Mouse (Mus musculus): ENCODE measurements at regions not wholly inside any gene's neighbourhood (a gene's known extent, or its start where the extent isn't known, plus 50 kb on each side); places are given as distances from the start of the nearest gene placed in this dataset.

- Histone ChIP-seq H3K4me3 (replicated peaks; ENCODE audit: low read length) (no peak overlapping the region), H3K36me3 (ENCODE audit: insufficient read depth, low read length) (no peaks in the 10 kb centered on the region), H3K27me3 (ENCODE audit: insufficient read depth, low read length) (peaks cover 34% of the 10 kb centered on the region), H3K4me1 (replicated peaks; ENCODE audit: low read depth, low read length) (peaks cover 32% of the 10 kb centered on the region), H3K9me3 (ENCODE audit: low read length) (no peaks in the 10 kb centered on the region)
- TF ChIP-seq POU5F1 (IDR thresholded peaks at IDR 0.05; ENCODE audit: borderline replicate concordance, low read length) (no peak), CTCF (conservative IDR thresholded peaks at IDR 0.05; ENCODE audit: low read length) (peak; percentile 27)
Observed at GRCm38 (mm10) chrX:57923836-57924235, 98.7 kb upstream of the Zic3 start.

DNA sequence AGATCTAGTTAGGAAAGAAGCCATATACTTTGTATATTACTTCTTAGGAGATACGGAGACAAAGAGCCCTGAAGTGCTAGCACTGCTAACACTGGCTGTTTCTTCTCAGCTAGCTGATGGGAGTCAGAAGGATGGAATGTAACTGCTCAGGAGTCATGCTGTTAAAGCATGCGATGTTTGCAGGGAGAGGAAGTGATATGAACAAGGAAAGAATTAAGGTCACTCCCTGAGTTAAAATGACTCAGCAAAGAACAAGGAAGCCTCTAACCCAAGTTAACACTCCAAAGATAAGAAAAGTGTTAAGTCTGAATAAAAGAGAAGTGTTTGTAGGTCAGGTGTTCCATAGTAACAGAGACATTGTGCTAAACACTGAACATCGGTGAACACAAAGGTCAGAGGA, 86.9 kb upstream of the Zic3 start:
- Histone ChIP-seq H3K9me3 (ENCODE audit: low read length) (no peaks in the 10 kb centered on the region), H3K27me3 (ENCODE audit: insufficient read depth, low read length) (no peaks in the 10 kb centered on the region), H3K4me1 (replicated peaks; ENCODE audit: low read depth, low read length) (no peaks in the 10 kb centered on the region), H3K4me3 (replicated peaks; ENCODE audit: low read length) (no peak overlapping the region), H3K36me3 (ENCODE audit: insufficient read depth, low read length) (no peaks in the 10 kb centered on the region)
- TF ChIP-seq NANOG (IDR thresholded peaks at IDR 0.05; ENCODE audit: borderline replicate concordance, low read length) (no peak), CTCF (conservative IDR thresholded peaks at IDR 0.05; ENCODE audit: low read length) (no peak), POU5F1 (IDR thresholded peaks at IDR 0.05; ENCODE audit: borderline replicate concordance, low read length) (no peak)

DNA sequence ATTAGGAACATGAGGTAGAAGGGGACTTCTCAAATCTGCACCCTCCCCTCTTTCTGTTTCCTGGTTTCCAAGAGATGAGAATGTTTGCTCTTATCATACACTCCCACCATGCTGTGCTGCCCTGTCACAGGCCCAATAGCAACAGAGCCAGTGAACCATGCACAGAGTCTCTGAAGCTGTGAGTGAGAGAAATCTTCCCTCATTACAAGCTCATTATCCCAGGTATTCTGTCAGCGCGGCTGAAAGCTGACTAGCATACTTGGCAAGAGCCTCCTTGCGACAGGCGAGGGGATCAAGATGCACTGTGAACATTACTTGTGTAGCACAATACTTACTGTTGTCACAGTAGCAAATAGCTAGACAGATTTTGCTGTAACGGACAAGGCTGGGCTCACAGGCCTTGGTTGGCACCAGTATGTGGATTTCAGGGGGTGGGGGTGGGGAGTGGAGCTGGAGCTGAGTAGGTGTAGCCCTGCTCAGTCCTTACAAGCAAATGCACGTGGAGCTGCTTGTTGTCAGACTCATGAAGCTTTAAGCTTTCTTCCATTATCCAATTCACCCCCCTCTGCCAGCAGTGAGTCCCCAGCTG, 84.2 kb upstream of the Zic3 start:
- Histone ChIP-seq H3K27me3 (ENCODE audit: insufficient read depth, low read length) (no peaks in the 10 kb centered on the region), H3K9me3 (ENCODE audit: low read length) (no peaks in the 10 kb centered on the region), H3K36me3 (ENCODE audit: insufficient read depth, low read length) (no peaks in the 10 kb centered on the region), H3K4me3 (replicated peaks; ENCODE audit: low read length) (no peak overlapping the region), H3K4me1 (replicated peaks; ENCODE audit: low read depth, low read length) (no peaks in the 10 kb centered on the region)
- TF ChIP-seq CTCF (conservative IDR thresholded peaks at IDR 0.05; ENCODE audit: low read length) = no peak
- TF ChIP-seq NANOG (IDR thresholded peaks at IDR 0.05; ENCODE audit: borderline replicate concordance, low read length) = no peak
- no peak for TF ChIP-seq POU5F1 (IDR thresholded peaks at IDR 0.05; ENCODE audit: borderline replicate concordance, low read length)

DNA sequence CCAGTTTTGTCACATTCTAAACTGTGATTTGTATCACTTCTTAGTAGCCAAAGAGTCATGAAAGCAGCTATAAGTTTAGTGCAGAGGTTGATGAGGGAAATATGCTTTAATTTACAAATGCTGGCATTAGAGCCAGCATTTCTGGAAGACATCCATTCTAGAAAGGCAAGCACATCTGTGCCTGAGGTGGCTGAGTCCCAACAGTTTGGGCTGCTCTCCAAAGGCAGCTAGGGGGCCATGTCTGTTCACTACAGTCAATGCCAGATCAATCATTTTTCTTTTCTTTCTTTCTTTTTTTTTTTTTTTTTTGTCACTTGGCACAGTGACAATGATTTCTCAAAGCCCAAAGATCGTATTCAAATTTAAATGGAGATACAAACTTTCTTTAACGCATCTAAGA, 71.6 kb upstream of the Zic3 start:
- no peak for TF ChIP-seq CTCF (conservative IDR thresholded peaks at IDR 0.05; ENCODE audit: low read length)
- TF ChIP-seq NANOG (IDR thresholded peaks at IDR 0.05; ENCODE audit: borderline replicate concordance, low read length) = no peak
- TF ChIP-seq POU5F1 (IDR thresholded peaks at IDR 0.05; ENCODE audit: borderline replicate concordance, low read length) = no peak
- H3K4me3 ChIP-seq (replicated peaks; ENCODE audit: low read length) = no peak overlapping the region
- no peaks in the 10 kb centered on the region for H3K27me3 ChIP-seq (ENCODE audit: insufficient read depth, low read length)
- peaks cover 7% of the 10 kb centered on the region for H3K4me1 ChIP-seq (replicated peaks; ENCODE audit: low read depth, low read length)
- no peaks in the 10 kb centered on the region for H3K36me3 ChIP-seq (ENCODE audit: insufficient read depth, low read length)
- H3K9me3 ChIP-seq (ENCODE audit: low read length) = no peaks in the 10 kb centered on the region

- Histone ChIP-seq H3K9me3 (ENCODE audit: low read length) (no peaks in the 10 kb centered on the region), H3K4me1 (replicated peaks; ENCODE audit: low read depth, low read length) (peaks cover 7% of the 10 kb centered on the region), H3K4me3 (replicated peaks; ENCODE audit: low read length) (no peak overlapping the region), H3K27me3 (ENCODE audit: insufficient read depth, low read length) (no peaks in the 10 kb centered on the region), H3K36me3 (ENCODE audit: insufficient read depth, low read length) (no peaks in the 10 kb centered on the region)
- no peak for TF ChIP-seq CTCF (conservative IDR thresholded peaks at IDR 0.05; ENCODE audit: low read length)
- no peak for TF ChIP-seq POU5F1 (IDR thresholded peaks at IDR 0.05; ENCODE audit: borderline replicate concordance, low read length)
- TF ChIP-seq NANOG (IDR thresholded peaks at IDR 0.05; ENCODE audit: borderline replicate concordance, low read length) = no peak
Observed at GRCm38 (mm10) chrX:57951301-57951700, 71.2 kb upstream of the Zic3 start.

DNA sequence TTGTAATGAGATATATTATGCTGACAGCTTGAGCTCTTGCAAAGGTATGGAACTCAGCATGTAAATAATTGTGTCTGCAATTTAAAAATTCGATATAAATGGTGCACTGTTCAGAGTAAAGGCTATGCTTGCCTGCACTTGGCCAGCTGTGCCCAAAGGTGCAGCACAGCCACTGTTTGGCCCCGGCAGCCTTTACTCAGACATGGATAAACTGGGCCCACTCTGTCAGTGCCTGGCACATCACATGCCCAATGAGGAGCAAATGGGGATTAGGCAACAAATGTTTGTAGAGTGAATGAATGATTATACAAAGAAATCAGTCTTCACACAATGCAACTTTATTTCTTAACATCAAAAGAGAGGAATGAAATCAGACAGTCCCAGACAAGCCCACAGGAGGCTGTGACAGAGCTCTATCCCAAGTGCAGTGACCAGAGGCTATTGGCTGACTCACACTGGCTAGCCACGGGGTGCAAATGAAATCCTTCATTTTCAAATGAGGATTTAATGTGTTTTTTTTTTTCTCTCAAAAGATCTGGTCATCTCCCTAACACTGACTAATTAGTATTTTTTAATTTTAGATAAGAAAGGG, 67.8 kb upstream of the Zic3 start:
- no peak overlapping the region for H3K4me3 ChIP-seq (replicated peaks; ENCODE audit: low read length)
- no peaks in the 10 kb centered on the region for H3K36me3 ChIP-seq (ENCODE audit: insufficient read depth, low read length)
- no peaks in the 10 kb centered on the region for H3K9me3 ChIP-seq (ENCODE audit: low read length)
- H3K4me1 ChIP-seq (replicated peaks; ENCODE audit: low read depth, low read length) = peaks cover 7% of the 10 kb centered on the region
- TF ChIP-seq NANOG (IDR thresholded peaks at IDR 0.05; ENCODE audit: borderline replicate concordance, low read length) = no peak
- no peaks in the 10 kb centered on the region for H3K27me3 ChIP-seq (ENCODE audit: insufficient read depth, low read length)
